Mouse (Mus musculus) stomach, postnatal 0 days (tissue): ENCODE results near the gene Med13. TPM values are rescaled to one million over a fixed set of nuclear protein-coding genes. Genes with fewer than 3 reads are reported as not detected.

Source experiments
- ATAC-seq: fragments of 200-750 bp; cut with Nextera tagmentation; 2 replicates; pipeline ENCODE4 v1.8.0; 2017; ENCODE audit not compliant: low FRiP score, low TSS enrichment
- DNase-seq: peaks from one replicate; pipeline ENCODE4 v3.0.0-alpha.2; 2016; ENCODE audit warnings: low spot score
- H3K27ac ChIP-seq: fragments of 300-500 bp; sonication (generic); replicated peaks from 2 replicates; pipeline ENCODE4 v1.5.1; 2014; ENCODE audit warnings: mild to moderate bottlenecking, control low read depth
- H3K27me3 ChIP-seq: fragments of 300-500 bp; sonication (generic); 2 replicates; pipeline ENCODE4 v1.6.1; 2014; ENCODE audit warnings: low read length; ENCODE audit not compliant: control insufficient read depth, insufficient read depth
- H3K36me3 ChIP-seq: fragments of 300-500 bp; sonication (generic); 2 replicates; pipeline ENCODE4 v1.6.1; 2014; ENCODE audit warnings: low read length, mixed read lengths; ENCODE audit not compliant: control insufficient read depth, insufficient read depth
- H3K4me1 ChIP-seq: fragments of 300-500 bp; sonication (generic); replicated peaks from 2 replicates; pipeline ENCODE4 v1.6.1; 2014; ENCODE audit warnings: antibody characterized with exemption; ENCODE audit not compliant: control insufficient read depth, insufficient read depth
- H3K4me2 ChIP-seq: fragments of 300-500 bp; sonication (generic); replicated peaks from 2 replicates; pipeline ENCODE4 v1.6.1; 2014; ENCODE audit warnings: low read depth, mild to moderate bottlenecking, control low read depth, moderate library complexity
- H3K4me3 ChIP-seq: fragments of 300-500 bp; sonication (generic); 2 replicates; pipeline ENCODE4 v1.5.1; 2014; ENCODE audit warnings: low read depth, low read length, control low read depth
- H3K9ac ChIP-seq: fragments of 300-500 bp; sonication (generic); 2 replicates; pipeline ENCODE4 v1.6.1; 2014; ENCODE audit warnings: mild to moderate bottlenecking, low read length, control low read depth, mixed read lengths
- H3K9me3 ChIP-seq: fragments of 300-500 bp; sonication (generic); 2 replicates; pipeline ENCODE4 v1.6.1; 2016; ENCODE audit warnings: low read length; ENCODE audit not compliant: control insufficient read depth
- CTCF ChIP-seq: IDR thresholded peaks from 2 replicates; pipeline ENCODE4 v1.5.1; 2016; ENCODE audit warnings: antibody characterized with exemption, low read depth, mild to moderate bottlenecking, moderate library complexity
- EP300 ChIP-seq: optimal IDR thresholded peaks from 2 replicates; pipeline ENCODE3; 2016; ENCODE audit warnings: antibody characterized with exemption
- WGBS: fragments of 180-500 bp; shearing (Covaris S2); extraction: QIAGEN DNeasy Blood & Tissue Kit; methylation state at CpG from one replicate; pipeline ENCODE4 v1.1.7; 2014; 5-methylcytosine and 5-hydroxymethylcytosine counted together
- polyA plus RNA-seq: library from polyadenylated mRNA; unstranded; fragments of >200 nt; fragmentation: Nextera tagmentation; extraction: Ambion mirVana; gene quantifications from 2 replicates; pipeline ENCODE4 v1.2.1, GENCODE M21; 2015

The Med13 gene
- polyA plus RNA-seq, 1 experiment from 2014 or later: 4.4 TPM

- ATAC-seq (no peak), DNase-seq (no peak)
- Histone ChIP-seq H3K9me3 (no peaks in the 10 kb centered on the region), H3K4me1 (no peaks in the 10 kb centered on the region), H3K4me2 (no peak overlapping the region), H3K9ac (no peak overlapping the region), H3K36me3 (no peaks in the 10 kb centered on the region), H3K27ac (no peak overlapping the region), H3K4me3 (no peak overlapping the region), H3K27me3 (no peaks in the 10 kb centered on the region)
- no peak for TF ChIP-seq EP300
- WGBS: 86% methylated on average over 6 of the region's 6 CpGs
Observed at GRCm38 (mm10) chr11:86375086-86375485, 17.7 kb upstream of the Med13 start.

GRCm38 (mm10) chr11:86371266-86371665 is 13.9 kb upstream of the Med13 start:
- Histone ChIP-seq H3K27me3 (no peaks in the 10 kb centered on the region), H3K4me1 (no peaks in the 10 kb centered on the region), H3K36me3 (no peaks in the 10 kb centered on the region), H3K9me3 (no peaks in the 10 kb centered on the region), H3K27ac (no peak overlapping the region), H3K4me2 (no peak overlapping the region), H3K9ac (no peak overlapping the region), H3K4me3 (no peak overlapping the region)
- ATAC-seq: no peak
- no peak for DNase-seq
- TF ChIP-seq EP300 (no peak), CTCF (no peak)
- WGBS: 72% methylated on average over 7 of the region's 7 CpGs

- no peaks in the 10 kb centered on the region for H3K4me1 ChIP-seq
- H3K27ac ChIP-seq: no peak overlapping the region
- H3K9ac ChIP-seq: no peak overlapping the region
- H3K4me3 ChIP-seq: no peak overlapping the region
- TF ChIP-seq EP300: no peak
- TF ChIP-seq CTCF: no peak
- WGBS: 88% methylated on average over 5 of the region's 5 CpGs
- H3K9me3 ChIP-seq: no peaks in the 10 kb centered on the region
- H3K27me3 ChIP-seq: no peaks in the 10 kb centered on the region
- DNase-seq: no peak
- ATAC-seq: no peak
- H3K4me2 ChIP-seq: no peak overlapping the region
- no peaks in the 10 kb centered on the region for H3K36me3 ChIP-seq
Observed at GRCm38 (mm10) chr11:86369860-86370259, 12.5 kb upstream of the Med13 start.

GRCm38 (mm10) chr11:86369003-86369402 is 11.6 kb upstream of the Med13 start:
- DNase-seq (no peak), ATAC-seq (no peak)
- no peaks in the 10 kb centered on the region for H3K36me3 ChIP-seq
- no peak overlapping the region for H3K4me3 ChIP-seq
- no peak overlapping the region for H3K9ac ChIP-seq
- WGBS: 54% methylated on average over 5 of the region's 5 CpGs
- H3K9me3 ChIP-seq: no peaks in the 10 kb centered on the region
- TF ChIP-seq EP300 (no peak), CTCF (no peak)
- no peaks in the 10 kb centered on the region for H3K27me3 ChIP-seq
- no peak overlapping the region for H3K4me2 ChIP-seq
- no peaks in the 10 kb centered on the region for H3K4me1 ChIP-seq
- H3K27ac ChIP-seq: no peak overlapping the region

GRCm38 (mm10) chr11:86364709-86365452 is 7.5 kb upstream of the Med13 start:
- H3K27ac ChIP-seq: no peak overlapping the region
- DNase-seq (no peak), ATAC-seq (no peak)
- no peaks in the 10 kb centered on the region for H3K4me1 ChIP-seq
- no peaks in the 10 kb centered on the region for H3K9me3 ChIP-seq
- 60% methylated on average over 5 of the region's 5 CpGs for WGBS
- no peaks in the 10 kb centered on the region for H3K27me3 ChIP-seq
- H3K4me3 ChIP-seq: no peak overlapping the region
- no peaks in the 10 kb centered on the region for H3K36me3 ChIP-seq
- no peak overlapping the region for H3K4me2 ChIP-seq
- no peak for TF ChIP-seq EP300
- no peak for TF ChIP-seq CTCF
- no peak overlapping the region for H3K9ac ChIP-seq

- H3K4me2 ChIP-seq: peak overlapping the region; percentile 67
Observed at GRCm38 (mm10) chr11:86357984-86358528, 654 bp upstream of the Med13 start.

More at GRCm38 (mm10) chr11:86357984-86358528, 654 bp upstream of the Med13 start:
- under 1% methylated on average over 42 of the region's 45 CpGs for WGBS
- DNase-seq (peak; percentile 99), ATAC-seq (peak; percentile 98)
- Histone ChIP-seq H3K4me1 (peaks cover 3% of the 10 kb centered on the region), H3K27ac (peak overlapping the region; percentile 100), H3K9me3 (no peaks in the 10 kb centered on the region), H3K9ac (peak overlapping the region; percentile 98), H3K36me3 (no peaks in the 10 kb centered on the region), H3K4me3 (peak overlapping the region; percentile 98), H3K27me3 (no peaks in the 10 kb centered on the region)
- TF ChIP-seq CTCF (peak; percentile 91), EP300 (peak; percentile 21)
